Mouse (Mus musculus) stomach, postnatal 0 days (tissue): ENCODE results near the gene Cntnap5a.

Source experiments
- CTCF ChIP-seq: IDR thresholded peaks from 2 replicates; pipeline ENCODE4 v1.5.1; 2016; ENCODE audit warnings: antibody characterized with exemption, low read depth, mild to moderate bottlenecking, moderate library complexity
- EP300 ChIP-seq: optimal IDR thresholded peaks from 2 replicates; pipeline ENCODE3; 2016; ENCODE audit warnings: antibody characterized with exemption

- TF ChIP-seq CTCF (no peak), EP300 (no peak)
Measured at GRCm38 (mm10) chr1:116128450-116129246, 444.1 kb downstream of the Cntnap5a start.
